Mouse (Mus musculus) lung, postnatal 0 days (tissue): ENCODE measurements around the gene Gas2l3. TPM values are rescaled to one million over a fixed set of nuclear protein-coding genes. Genes with fewer than 3 reads are reported as not detected.

Experiments
- ATAC-seq: fragments of 200-750 bp; cut with Nextera tagmentation; 2 replicates; pipeline ENCODE4 v1.8.0; 2017; ENCODE audit warnings: moderate library complexity
- DNase-seq: peaks from one replicate; pipeline ENCODE4 v3.0.0-alpha.2; 2016; ENCODE audit warnings: low spot score
- H3K27ac ChIP-seq: fragments of 300-500 bp; sonication (generic); 2 replicates; pipeline ENCODE4 v1.5.1; 2014; ENCODE audit warnings: antibody characterized with exemption, mild to moderate bottlenecking, low read length, mixed read lengths
- H3K27me3 ChIP-seq: fragments of 300-500 bp; sonication (generic); replicated peaks from 2 replicates; pipeline ENCODE4 v1.6.1; 2014; ENCODE audit warnings: low read length, mixed read lengths; ENCODE audit not compliant: insufficient read depth
- H3K36me3 ChIP-seq: fragments of 300-500 bp; sonication (generic); 2 replicates; pipeline ENCODE4 v1.6.1; 2014; ENCODE audit warnings: low read length, mixed read lengths; ENCODE audit not compliant: insufficient read depth
- H3K4me1 ChIP-seq: fragments of 300-500 bp; sonication (generic); 2 replicates; pipeline ENCODE4 v1.6.1; 2014; ENCODE audit warnings: antibody characterized with exemption, low read depth, low read length, mixed read lengths; ENCODE audit not compliant: insufficient read depth
- H3K4me2 ChIP-seq: fragments of 300-500 bp; sonication (generic); replicated peaks from 2 replicates; pipeline ENCODE4 v1.6.1; 2014; ENCODE audit warnings: low read depth, mild to moderate bottlenecking, low read length, moderate library complexity, mixed read lengths
- H3K4me3 ChIP-seq: fragments of 300-500 bp; sonication (generic); 2 replicates; pipeline ENCODE4 v1.5.1; 2014; ENCODE audit warnings: low read depth, low read length
- H3K9ac ChIP-seq: fragments of 300-500 bp; sonication (generic); replicated peaks from 2 replicates; pipeline ENCODE4 v1.6.1; 2014; ENCODE audit warnings: low read depth, mild to moderate bottlenecking
- H3K9me3 ChIP-seq: fragments of 300-500 bp; sonication (generic); 2 replicates; pipeline ENCODE4 v1.6.1; 2016; ENCODE audit warnings: low read length, mixed read lengths
- CTCF ChIP-seq: IDR thresholded peaks from 2 replicates; pipeline ENCODE4 v1.5.1; 2016; ENCODE audit warnings: antibody characterized with exemption, mild to moderate bottlenecking
- EP300 ChIP-seq: IDR thresholded peaks from 2 replicates; pipeline ENCODE4 v1.6.1; 2016; ENCODE audit warnings: antibody characterized with exemption, mild to moderate bottlenecking, control low read depth
- WGBS: fragments of 180-500 bp; shearing (Covaris S2); extraction: QIAGEN DNeasy Blood & Tissue Kit; methylation state at CpG from one replicate; pipeline ENCODE4 v1.1.7; 2014; 5-methylcytosine and 5-hydroxymethylcytosine counted together
- polyA plus RNA-seq: library from polyadenylated mRNA; unstranded; fragments of >200 nt; fragmentation: Nextera tagmentation; extraction: Ambion mirVana; gene quantifications from 2 replicates; pipeline ENCODE4 v1.2.1, GENCODE M21; 2015

Gas2l3 gene
- polyA plus RNA-seq, 1 experiment from 2014 or later = 1.5 TPM

DNA sequence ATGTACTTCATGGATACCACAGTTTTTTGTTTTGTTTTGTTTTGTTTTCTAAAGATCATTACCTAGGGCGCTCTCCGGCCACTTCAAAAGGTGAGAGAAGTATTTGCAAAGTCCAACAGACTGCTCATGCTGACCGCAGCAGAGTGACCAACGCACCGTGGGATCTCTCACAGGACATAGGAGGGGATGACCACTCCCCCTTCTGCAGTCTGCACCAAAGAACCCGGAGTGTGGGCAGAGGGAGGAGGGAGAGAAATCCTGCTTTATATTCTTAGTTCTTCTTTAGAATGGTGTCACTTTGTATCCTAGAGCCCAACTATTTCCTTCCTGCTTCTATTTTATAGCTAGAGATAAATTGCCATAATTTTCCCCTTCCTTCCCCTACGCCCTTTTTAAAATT lies 48.4 kb downstream of the Gas2l3 start:
- H3K27ac ChIP-seq = no peak overlapping the region
- H3K36me3 ChIP-seq = no peaks in the 10 kb centered on the region
- ATAC-seq = no peak
- 35% methylated on average over 7 of the region's 7 CpGs for whole genome bisulfite sequencing
- no peak overlapping the region for H3K9ac ChIP-seq
- H3K4me1 ChIP-seq = no peaks in the 10 kb centered on the region
- 0 out of 2 replicates have a peak, but pooled peaks cover 2% of the 10 kb centered on the region for H3K9me3 ChIP-seq
- H3K4me2 ChIP-seq = peak overlapping the region; percentile 8; the same call in 1 of the 2 replicates
- DNase-seq = peak; percentile 5
- no peak overlapping the region for H3K4me3 ChIP-seq
- no peaks in the 10 kb centered on the region for H3K27me3 ChIP-seq
- TF ChIP-seq EP300 = no peak
- no peak for TF ChIP-seq CTCF

DNA sequence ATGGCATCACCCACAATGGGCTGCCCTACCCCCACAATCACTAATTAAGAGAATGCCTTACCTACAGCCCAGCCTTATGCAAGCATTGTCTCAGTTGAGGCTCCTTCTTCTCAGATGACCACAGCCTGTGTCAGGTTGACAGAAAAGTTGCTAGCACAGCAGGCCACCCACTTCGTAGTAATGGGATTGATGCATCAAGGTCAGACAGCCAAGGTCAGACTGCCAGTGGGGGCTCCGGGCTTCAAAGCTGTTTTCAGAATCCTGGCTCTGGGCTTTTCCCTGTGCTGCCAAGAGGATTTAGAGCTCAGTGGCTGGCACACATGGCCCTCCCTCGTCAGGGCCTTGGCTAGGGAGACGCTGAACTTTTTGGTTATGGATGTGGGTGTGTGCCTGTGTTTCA lies 51.1 kb downstream of the Gas2l3 start:
- ATAC-seq = no peak
- WGBS = 55% methylated on average over 4 of the region's 4 CpGs
- H3K4me1 ChIP-seq = no peaks in the 10 kb centered on the region

DNA sequence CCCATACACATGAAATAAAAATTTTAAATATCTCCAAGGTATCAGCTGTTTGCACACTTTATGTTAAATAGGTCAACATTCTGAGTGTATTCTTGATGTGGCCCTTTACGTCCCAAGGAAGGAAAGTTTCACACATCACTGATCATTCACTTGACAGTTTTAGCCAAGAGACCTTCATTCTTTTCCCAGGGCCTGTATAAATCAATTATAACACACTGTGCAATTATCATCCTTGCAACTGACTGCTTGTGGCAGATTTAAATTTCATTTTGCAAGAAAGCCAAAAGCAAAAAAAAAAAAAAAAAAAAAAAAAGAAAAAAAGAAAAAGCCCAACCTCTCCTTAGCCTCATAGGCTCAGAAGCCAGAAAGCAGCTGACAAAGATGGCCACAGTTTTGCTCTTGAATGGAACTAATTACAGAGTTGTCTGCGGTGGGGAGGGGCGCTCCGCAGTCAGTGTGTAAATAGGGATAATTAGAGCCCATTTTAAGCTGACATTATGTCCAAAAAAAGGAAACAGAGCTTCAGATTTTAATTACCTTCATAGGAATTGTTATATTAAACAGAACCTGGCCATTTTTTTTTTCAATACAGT lies 52.1 kb downstream of the Gas2l3 start:
- Histone ChIP-seq H3K27ac (no peak overlapping the region), H3K27me3 (no peaks in the 10 kb centered on the region), H3K36me3 (no peaks in the 10 kb centered on the region), H3K4me3 (no peak overlapping the region), H3K9ac (no peak overlapping the region), H3K4me2 (no peak overlapping the region), H3K9me3 (no peaks in the 10 kb centered on the region), H3K4me1 (no peaks in the 10 kb centered on the region)
- WGBS = 78% methylated on average over 4 of the region's 4 CpGs
- TF ChIP-seq EP300 (no peak), CTCF (no peak)
- no peak for DNase-seq
- ATAC-seq = no peak

More for the DNA sequence above, 51.1 kb downstream of the Gas2l3 start:
- no peak overlapping the region for H3K4me3 ChIP-seq
- H3K9ac ChIP-seq = no peak overlapping the region
- DNase-seq = no peak
- TF ChIP-seq EP300 (no peak), CTCF (no peak)
- H3K27ac ChIP-seq = no peak overlapping the region
- H3K9me3 ChIP-seq = no peaks in the 10 kb centered on the region
- no peaks in the 10 kb centered on the region for H3K27me3 ChIP-seq
- no peaks in the 10 kb centered on the region for H3K36me3 ChIP-seq
- H3K4me2 ChIP-seq = no peak overlapping the region

DNA sequence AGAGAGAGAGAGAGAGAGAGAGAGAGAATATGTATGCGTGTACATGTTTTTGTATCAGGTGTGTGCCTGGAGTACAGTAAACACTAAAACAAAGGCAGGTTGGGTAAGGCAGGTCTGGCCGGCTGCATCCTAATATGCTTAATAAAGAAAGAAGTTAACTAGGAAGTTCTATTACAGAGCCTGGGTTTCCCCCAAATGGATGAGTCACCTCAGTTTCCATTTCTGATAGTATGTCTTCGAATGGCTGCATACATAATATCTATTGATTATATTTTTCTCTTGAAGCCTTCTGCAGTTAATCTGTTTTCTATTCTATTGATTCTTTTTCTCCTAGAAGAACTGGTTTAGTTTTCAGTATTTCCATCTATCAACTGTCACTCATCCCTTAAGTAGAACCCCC lies 57.3 kb downstream of the Gas2l3 start:
- WGBS = 83% methylated on average over 3 of the region's 3 CpGs
- H3K36me3 ChIP-seq = no peaks in the 10 kb centered on the region
- TF ChIP-seq EP300 = no peak
- TF ChIP-seq CTCF = no peak
- H3K27me3 ChIP-seq = no peaks in the 10 kb centered on the region
- H3K9me3 ChIP-seq = no peaks in the 10 kb centered on the region
- no peak for DNase-seq
- H3K9ac ChIP-seq = no peak overlapping the region
- H3K4me2 ChIP-seq = no peak overlapping the region
- H3K4me1 ChIP-seq = no peaks in the 10 kb centered on the region
- no peak overlapping the region for H3K27ac ChIP-seq
- no peak for ATAC-seq
- no peak overlapping the region for H3K4me3 ChIP-seq

DNA sequence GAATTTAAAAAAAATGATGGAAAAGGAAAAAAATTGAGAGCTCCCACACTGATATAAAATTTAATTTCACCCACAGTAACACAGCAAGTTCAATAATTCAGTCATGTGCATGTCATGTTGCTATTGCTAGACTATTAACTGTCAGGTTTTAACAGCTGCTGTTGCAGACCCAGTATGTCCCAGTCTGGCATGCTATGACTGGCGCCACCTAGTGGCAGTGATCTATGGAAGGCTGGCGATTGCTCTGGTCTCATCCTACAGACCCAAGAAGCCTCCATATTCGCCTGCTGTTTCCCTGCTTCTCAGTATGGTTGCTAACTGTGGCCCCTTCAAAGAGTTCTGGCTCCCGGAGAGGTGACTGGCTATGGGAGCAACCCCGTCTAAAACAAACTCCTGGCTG lies 60.3 kb downstream of the Gas2l3 start:
- Histone ChIP-seq H3K27me3 (no peaks in the 10 kb centered on the region), H3K4me3 (no peak overlapping the region), H3K4me2 (no peak overlapping the region), H3K27ac (no peak overlapping the region), H3K9ac (no peak overlapping the region), H3K36me3 (no peaks in the 10 kb centered on the region), H3K4me1 (no peaks in the 10 kb centered on the region), H3K9me3 (no peaks in the 10 kb centered on the region)
- ATAC-seq (0 out of 2 replicates have a peak, but pooled peaks have one; percentile 38), DNase-seq (peak; percentile 62)
- TF ChIP-seq CTCF (peak; percentile 89), EP300 (no peak)
- WGBS = 6% methylated on average over 5 of the region's 5 CpGs

DNA sequence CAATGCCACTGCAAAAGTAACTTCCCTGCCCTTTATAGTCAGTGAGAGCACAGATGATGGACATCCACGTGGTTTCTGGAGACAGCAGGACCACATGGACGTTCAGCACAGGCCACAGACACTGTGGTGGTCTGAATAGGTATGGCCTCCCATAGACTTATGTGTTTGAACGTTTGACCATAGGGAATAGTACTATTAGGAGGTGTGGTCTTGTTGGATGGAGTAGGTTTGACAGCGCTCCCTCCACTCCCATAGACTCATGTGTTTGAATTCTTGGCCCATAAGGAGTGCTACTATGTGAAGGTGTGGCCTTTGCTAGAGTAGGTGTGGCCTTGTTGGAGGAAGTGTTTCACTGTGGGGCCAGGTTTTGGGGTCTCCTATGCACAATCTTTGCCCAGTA lies 66.0 kb downstream of the Gas2l3 start:
- H3K4me2 ChIP-seq = no peak overlapping the region
- 67% methylated on average over 4 of the region's 4 CpGs for WGBS
- no peaks in the 10 kb centered on the region for H3K36me3 ChIP-seq
- no peak overlapping the region for H3K4me3 ChIP-seq
- no peak overlapping the region for H3K27ac ChIP-seq
- TF ChIP-seq EP300 = no peak
- TF ChIP-seq CTCF = no peak
- H3K9me3 ChIP-seq = no peaks in the 10 kb centered on the region
- DNase-seq (no peak), ATAC-seq (no peak)
- no peaks in the 10 kb centered on the region for H3K4me1 ChIP-seq
- no peaks in the 10 kb centered on the region for H3K27me3 ChIP-seq
- no peak overlapping the region for H3K9ac ChIP-seq

DNA sequence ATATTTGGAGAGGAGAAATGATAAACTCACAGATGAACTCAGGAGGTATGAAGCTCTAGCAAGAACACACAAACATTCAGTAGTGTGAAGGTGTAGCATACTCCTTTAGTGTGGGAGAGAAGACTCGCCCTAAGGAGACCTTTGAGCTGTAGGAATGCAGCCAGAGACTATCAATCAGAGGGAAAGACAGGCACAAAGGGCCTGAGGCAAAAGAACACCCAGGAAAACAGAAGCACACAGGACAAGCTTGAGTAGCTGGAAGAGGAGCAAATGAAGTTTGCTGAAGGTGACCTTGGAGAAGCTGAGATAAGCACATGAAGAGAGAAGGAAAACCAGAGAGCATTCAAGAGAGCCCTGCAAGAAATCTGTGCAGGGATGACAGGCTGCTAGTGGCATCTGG lies 73.7 kb downstream of the Gas2l3 start:
- H3K27me3 ChIP-seq = no peaks in the 10 kb centered on the region
- H3K27ac ChIP-seq = no peak overlapping the region
- no peaks in the 10 kb centered on the region for H3K36me3 ChIP-seq
- TF ChIP-seq EP300 (no peak), CTCF (no peak)
- no peak for ATAC-seq
- no peak for DNase-seq
- H3K4me1 ChIP-seq = no peaks in the 10 kb centered on the region
- H3K4me3 ChIP-seq = no peak overlapping the region
- no peak overlapping the region for H3K4me2 ChIP-seq
- no peaks in the 10 kb centered on the region for H3K9me3 ChIP-seq
- WGBS = 21% methylated on average over 1 of the region's 1 CpGs
- no peak overlapping the region for H3K9ac ChIP-seq
